Mouse (Mus musculus) kidney, postnatal 0 days (tissue): ENCODE measurements around the gene Ccser1. TPM values are rescaled to one million over a fixed set of nuclear protein-coding genes. Genes with fewer than 3 reads are reported as not detected.

Experiments used
- ATAC-seq: fragments of 200-750 bp; cut with Nextera tagmentation; replicated peaks from 2 replicates; pipeline ENCODE4 v1.8.0; 2017; ENCODE audit warnings: low read depth, moderate number of reproducible peaks, moderate TSS enrichment, moderate library complexity; ENCODE audit not compliant: low FRiP score
- DNase-seq: peaks from one replicate; pipeline ENCODE4 v3.0.0-alpha.2; 2016; ENCODE audit warnings: low spot score
- H3K27ac ChIP-seq: fragments of 300-500 bp; sonication (generic); 2 replicates; pipeline ENCODE4 v1.5.1; 2014; ENCODE audit warnings: mild to moderate bottlenecking
- H3K27me3 ChIP-seq: fragments of 300-500 bp; sonication (generic); 2 replicates; pipeline ENCODE4 v1.6.1; 2014; ENCODE audit warnings: low read length, mixed read lengths; ENCODE audit not compliant: insufficient read depth
- H3K36me3 ChIP-seq: fragments of 300-500 bp; sonication (generic); 2 replicates; pipeline ENCODE4 v1.6.1; 2014; ENCODE audit warnings: low read length, mixed read lengths; ENCODE audit not compliant: insufficient read depth
- H3K4me1 ChIP-seq: fragments of 300-500 bp; sonication (generic); replicated peaks from 2 replicates; pipeline ENCODE4 v1.6.1; 2014; ENCODE audit warnings: antibody characterized with exemption, low read length, mixed read lengths; ENCODE audit not compliant: insufficient read depth
- H3K4me2 ChIP-seq: fragments of 300-500 bp; sonication (generic); 2 replicates; pipeline ENCODE4 v1.6.1; 2014; ENCODE audit warnings: mild to moderate bottlenecking, low read length, moderate library complexity, mixed read lengths
- H3K4me3 ChIP-seq: fragments of 300-500 bp; sonication (generic); replicated peaks from 2 replicates; pipeline ENCODE4 v1.5.1; 2014; ENCODE audit warnings: low read depth, low read length
- H3K9ac ChIP-seq: fragments of 300-500 bp; sonication (generic); 2 replicates; pipeline ENCODE4 v1.6.1; 2014; ENCODE audit warnings: low read depth, low read length
- H3K9me3 ChIP-seq: fragments of 300-500 bp; sonication (generic); replicated peaks from 2 replicates; pipeline ENCODE4 v1.6.1; 2016; ENCODE audit warnings: low read length, inconsistent platforms, mixed read lengths
- CTCF ChIP-seq: IDR thresholded peaks from 2 replicates; pipeline ENCODE4 v1.5.1; 2016; ENCODE audit warnings: antibody characterized with exemption, low read depth, mild to moderate bottlenecking, moderate library complexity
- WGBS: fragments of 180-500 bp; shearing (Covaris S2); extraction: QIAGEN DNeasy Blood & Tissue Kit; methylation state at CpG from one replicate; pipeline ENCODE4 v1.1.7; 2014; 5-methylcytosine and 5-hydroxymethylcytosine counted together
- polyA plus RNA-seq: library from polyadenylated mRNA; unstranded; fragments of >200 nt; fragmentation: Nextera tagmentation; extraction: Ambion mirVana; gene quantifications from 2 replicates; pipeline ENCODE4 v1.2.1, GENCODE M21; 2015

The Ccser1 gene
- polyA plus RNA-seq, 1 experiment from 2014 or later: 16.7 TPM

- DNase-seq (no peak), ATAC-seq (no peak)
- Histone ChIP-seq H3K9me3 (no peaks in the 10 kb centered on the region), H3K4me2 (no peak overlapping the region), H3K36me3 (no peaks in the 10 kb centered on the region), H3K27me3 (no peaks in the 10 kb centered on the region), H3K27ac (0 out of 2 replicates have a peak overlapping the region, but pooled peaks have one; percentile 10), H3K4me1 (no peaks in the 10 kb centered on the region; the same call in 1 of the 2 replicates), H3K4me3 (no peak overlapping the region), H3K9ac (no peak overlapping the region)
- WGBS: 52% methylated on average over 5 of the region's 5 CpGs
- no peak for TF ChIP-seq CTCF
These were observed 52.9 kb downstream of the Ccser1 start for GRCm38 (mm10) chr6:61233060-61233459.

GRCm38 (mm10) chr6:61233548-61234187 is 53.5 kb downstream of the Ccser1 start:
- no peak; the same call in 1 of the 2 replicates for ATAC-seq
- no peak overlapping the region for H3K4me3 ChIP-seq
- H3K4me1 ChIP-seq: no peaks in the 10 kb centered on the region; the same call in 1 of the 2 replicates
- no peaks in the 10 kb centered on the region for H3K9me3 ChIP-seq
- H3K27me3 ChIP-seq: no peaks in the 10 kb centered on the region
- no peak overlapping the region; the same call in 1 of the 2 replicates for H3K27ac ChIP-seq
- DNase-seq: peak; percentile 53
- TF ChIP-seq CTCF: no peak
- H3K9ac ChIP-seq: no peak overlapping the region
- 40% methylated on average over 5 of the region's 5 CpGs for WGBS
- no peaks in the 10 kb centered on the region for H3K36me3 ChIP-seq
- H3K4me2 ChIP-seq: no peak overlapping the region

GRCm38 (mm10) chr6:61240618-61241017 is 60.5 kb downstream of the Ccser1 start:
- no peak overlapping the region for H3K27ac ChIP-seq
- H3K4me3 ChIP-seq: no peak overlapping the region
- no peaks in the 10 kb centered on the region for H3K36me3 ChIP-seq
- no peak for ATAC-seq
- TF ChIP-seq CTCF: no peak
- no peak for DNase-seq
- H3K27me3 ChIP-seq: no peaks in the 10 kb centered on the region
- H3K9me3 ChIP-seq: no peaks in the 10 kb centered on the region
- H3K4me1 ChIP-seq: no peaks in the 10 kb centered on the region
- 75% methylated on average over 2 of the region's 2 CpGs for WGBS
- H3K4me2 ChIP-seq: no peak overlapping the region
- H3K9ac ChIP-seq: no peak overlapping the region

DNA sequence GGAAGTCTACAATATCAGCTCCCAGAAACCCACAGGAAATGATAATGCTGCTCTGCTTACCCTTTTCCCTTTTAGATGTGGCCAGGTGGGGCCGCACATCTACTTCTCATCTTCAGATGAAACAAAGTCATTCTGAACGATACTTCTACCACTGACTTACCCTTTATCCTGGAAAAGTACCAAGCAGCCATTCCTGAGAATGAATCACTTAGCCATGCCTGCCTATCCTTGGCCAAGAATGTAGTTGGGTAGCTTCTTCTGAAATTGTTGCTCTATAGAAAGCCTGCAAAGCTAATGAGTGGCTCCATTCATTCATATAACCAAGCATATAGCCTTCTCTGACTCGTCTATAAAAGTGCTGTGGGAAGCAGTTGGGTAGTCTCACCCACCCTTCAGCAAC is 62.4 kb downstream of the Ccser1 start:
- no peaks in the 10 kb centered on the region for H3K27me3 ChIP-seq
- DNase-seq (no peak), ATAC-seq (no peak)
- H3K9ac ChIP-seq: no peak overlapping the region
- WGBS: 85% methylated on average over 3 of the region's 3 CpGs
- TF ChIP-seq CTCF: no peak
- H3K27ac ChIP-seq: no peak overlapping the region
- H3K9me3 ChIP-seq: no peaks in the 10 kb centered on the region
- no peak overlapping the region for H3K4me2 ChIP-seq
- no peaks in the 10 kb centered on the region for H3K4me1 ChIP-seq
- H3K4me3 ChIP-seq: no peak overlapping the region
- H3K36me3 ChIP-seq: no peaks in the 10 kb centered on the region

DNA sequence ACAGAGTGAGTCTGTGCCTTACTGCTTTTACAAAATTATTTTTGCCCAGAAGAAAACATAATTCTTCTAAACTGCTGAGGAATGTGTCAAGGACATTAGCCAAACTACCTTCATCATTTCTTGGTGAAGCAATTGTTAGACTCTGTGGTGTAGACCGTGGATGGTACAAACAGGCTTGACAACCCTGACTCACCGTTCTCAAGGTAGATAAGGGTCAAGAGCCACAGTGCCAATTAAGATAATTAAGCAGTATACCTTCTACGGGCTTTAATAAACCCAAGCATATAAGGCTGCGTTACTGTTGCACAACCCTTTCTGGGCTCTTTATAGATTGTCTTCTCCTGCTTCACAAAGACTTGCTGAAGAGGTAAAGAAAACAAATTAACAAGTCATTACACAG is 66.4 kb downstream of the Ccser1 start:
- 62% methylated on average over 4 of the region's 4 CpGs for WGBS
- H3K27ac ChIP-seq: no peak overlapping the region
- no peaks in the 10 kb centered on the region for H3K4me1 ChIP-seq
- DNase-seq: no peak
- no peak for TF ChIP-seq CTCF
- H3K9ac ChIP-seq: no peak overlapping the region
- H3K36me3 ChIP-seq: no peaks in the 10 kb centered on the region
- no peak overlapping the region for H3K4me2 ChIP-seq
- H3K27me3 ChIP-seq: no peaks in the 10 kb centered on the region
- no peaks in the 10 kb centered on the region for H3K9me3 ChIP-seq
- no peak for ATAC-seq
- no peak overlapping the region for H3K4me3 ChIP-seq

GRCm38 (mm10) chr6:61247842-61248472 is 67.8 kb downstream of the Ccser1 start:
- no peak for TF ChIP-seq CTCF
- H3K4me3 ChIP-seq: no peak overlapping the region
- 81% methylated on average over 4 of the region's 4 CpGs for WGBS

GRCm38 (mm10) chr6:61248700-61249099 is 68.6 kb downstream of the Ccser1 start:
- Histone ChIP-seq H3K9me3 (no peaks in the 10 kb centered on the region), H3K36me3 (no peaks in the 10 kb centered on the region), H3K4me3 (no peak overlapping the region), H3K27ac (no peak overlapping the region), H3K4me2 (no peak overlapping the region), H3K27me3 (no peaks in the 10 kb centered on the region), H3K4me1 (no peaks in the 10 kb centered on the region), H3K9ac (no peak overlapping the region)
- ATAC-seq: no peak
- DNase-seq: no peak
- WGBS: 80% methylated on average over 2 of the region's 2 CpGs
- peak; percentile 36; the same call in 1 of the 2 replicates for TF ChIP-seq CTCF

More at GRCm38 (mm10) chr6:61247842-61248472, 67.8 kb downstream of the Ccser1 start:
- no peak for DNase-seq
- Histone ChIP-seq H3K4me1 (no peaks in the 10 kb centered on the region), H3K36me3 (no peaks in the 10 kb centered on the region), H3K4me2 (no peak overlapping the region), H3K9me3 (no peaks in the 10 kb centered on the region), H3K27me3 (no peaks in the 10 kb centered on the region), H3K27ac (no peak overlapping the region), H3K9ac (no peak overlapping the region)
- ATAC-seq: no peak
